Mouse (Mus musculus) cerebellum, adult 9-10 months (tissue): Measurements from ENCODE around the gene Tpsab1.

ENCODE experiments used
- DNase-seq: peaks from one replicate; pipeline ENCODE4 v3.0.0; 2022

The Tpsab1 gene

GRCm38 (mm10) chr17:25345462-25345861 lies at the start of gene Tpsab1:
Gene Tpsab1 (minus strand): TSS chr17:25345562.
- no peak for DNase-seq

GRCm38 (mm10) chr17:25394526-25394925 lies 49.2 kb upstream of the Tpsab1 start:
- no peak for DNase-seq

GRCm38 (mm10) chr17:25374011-25374410 lies 28.6 kb upstream of the Tpsab1 start:
- no peak for DNase-seq

- no peak for DNase-seq
Observed at GRCm38 (mm10) chr17:25372491-25372890, 27.1 kb upstream of the Tpsab1 start.

GRCm38 (mm10) chr17:25368973-25369372 lies 23.6 kb upstream of the Tpsab1 start, which contains the start of gene Tpsg1:
Gene Tpsg1 (plus strand): TSS chr17:25369273.
- DNase-seq, result no peak

GRCm38 (mm10) chr17:25366005-25366404 lies 20.6 kb upstream of the Tpsab1 start, which contains the start of gene Tpsb2:
Gene Tpsb2 (plus strand): TSS chr17:25366305.
- no peak for DNase-seq

- peak; percentile 13 for DNase-seq
Observed at GRCm38 (mm10) chr17:25363726-25364125, 18.4 kb upstream of the Tpsab1 start.

- DNase-seq, result no peak
Observed at GRCm38 (mm10) chr17:25361291-25361690, 15.9 kb upstream of the Tpsab1 start.

GRCm38 (mm10) chr17:25341490-25341889 lies 3.9 kb downstream of the Tpsab1 start:
- no peak for DNase-seq

GRCm38 (mm10) chr17:25340003-25340402 lies 5.4 kb downstream of the Tpsab1 start:
- DNase-seq, result no peak

GRCm38 (mm10) chr17:25338218-25338617 lies 7.1 kb downstream of the Tpsab1 start:
- no peak for DNase-seq

GRCm38 (mm10) chr17:25333943-25334342 lies 11.4 kb downstream of the Tpsab1 start:
- DNase-seq, result peak; percentile 14

- DNase-seq, result no peak
Observed at GRCm38 (mm10) chr17:25332321-25332720, 13.0 kb downstream of the Tpsab1 start.

GRCm38 (mm10) chr17:25322930-25323329 lies 22.4 kb downstream of the Tpsab1 start:
- no peak for DNase-seq

- DNase-seq, result no peak
Observed at GRCm38 (mm10) chr17:25320819-25321218, 24.5 kb downstream of the Tpsab1 start.

- DNase-seq, result no peak
Observed at GRCm38 (mm10) chr17:25318354-25318753, 27.0 kb downstream of the Tpsab1 start, which contains the start of gene Prss29. Gene Prss29 (plus strand): TSS chr17:25318654.

- no peak for DNase-seq
Observed at GRCm38 (mm10) chr17:25308346-25308745, 37.0 kb downstream of the Tpsab1 start, which contains the start of gene Prss28. Gene Prss28 (plus strand): TSS chr17:25308646.

- DNase-seq, result no peak
Observed at GRCm38 (mm10) chr17:25298094-25298493, 47.3 kb downstream of the Tpsab1 start, which contains the start of gene Prss34. Gene Prss34 (plus strand): TSS chr17:25298394.

- DNase-seq, result no peak
Observed at GRCm38 (mm10) chr17:25294111-25294510, 51.3 kb downstream of the Tpsab1 start.

GRCm38 (mm10) chr17:25293495-25293894 lies 51.9 kb downstream of the Tpsab1 start:
- DNase-seq, result no peak
